Mouse (Mus musculus): Measurements from ENCODE around the gene Ncam1. TPM values are rescaled to one million over a fixed set of nuclear protein-coding genes. Genes with fewer than 3 reads are reported as not detected.
A peak's percentile ranks its signal among the peaks of the same experiment; 100 is the strongest.

Ncam1 gene
- 132 and 161 TPM in 2 replicates for polyA plus RNA-seq (2016; fragmentation: Nextera tagmentation; extraction: Ambion mirVana)

DNA sequence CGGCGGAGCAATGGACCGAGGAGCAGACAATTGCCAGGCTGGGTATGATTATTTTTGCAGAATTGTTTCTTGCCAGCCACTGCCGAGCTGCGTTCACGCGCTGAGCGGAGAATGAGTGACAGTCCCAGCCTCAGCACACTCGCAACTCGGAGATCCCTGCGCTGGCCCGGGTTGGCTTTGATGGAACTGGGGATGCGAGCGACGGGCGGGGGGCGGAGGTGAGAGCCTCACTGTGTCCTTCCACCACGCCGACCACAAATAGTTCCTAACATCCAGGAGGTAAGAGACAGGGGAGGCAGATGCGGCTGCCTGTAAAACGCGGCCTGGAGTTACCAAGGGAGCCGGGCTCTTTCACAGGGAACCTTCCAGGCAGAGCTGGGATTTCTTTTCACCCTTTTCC lies at the start of gene Ncam1:
Gene Ncam1 (minus strand): TSS at position 120 of the 400 bp plus-strand sequence.
- H3K4me3 ChIP-seq (replicated peaks): peak within 1 kb of the TSS; percentile 70
- peaks cover 15% of the 10 kb centered on the region; the same call in 1 of the 2 replicates for H3K27me3 ChIP-seq
- peak within 1 kb of the TSS; percentile 83 for H3K9ac ChIP-seq
- H3K4me1 ChIP-seq: peaks cover 13% of the 10 kb centered on the region
- peak within 1 kb of the TSS; percentile 91 for H3K4me2 ChIP-seq
- peak within 1 kb of the TSS; percentile 90 for H3K27ac ChIP-seq
- peak; percentile 81 for ATAC-seq (ENCODE audit: low FRiP score)
- no peaks in the 10 kb centered on the region for H3K36me3 ChIP-seq (replicated peaks)
- H3K9me3 ChIP-seq: no peaks in the 10 kb centered on the region
- WGBS: 0% methylated on average over 23 of the region's 23 CpGs

DNA sequence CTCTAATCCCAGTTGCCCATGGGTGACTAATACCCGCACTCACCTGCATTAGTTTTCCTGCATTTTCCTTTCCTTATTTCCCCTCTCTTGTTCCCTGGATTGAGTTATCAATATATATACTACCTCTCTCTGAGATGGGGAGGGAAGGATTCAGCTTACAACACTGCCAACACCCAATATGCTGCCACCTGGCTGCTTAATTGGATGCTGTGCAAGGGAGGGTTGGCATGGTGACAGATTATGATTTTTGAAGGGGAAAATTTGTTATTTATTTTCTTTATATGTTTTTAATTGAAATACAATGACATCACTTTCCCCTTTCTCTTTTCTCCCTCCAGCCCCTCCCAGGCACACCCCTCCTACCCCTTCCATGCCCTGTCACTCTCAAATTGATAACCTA lies 35.3 kb upstream of the Ncam1 start:
- Histone ChIP-seq H3K4me1 (no peaks in the 10 kb centered on the region), H3K9me3 (no peaks in the 10 kb centered on the region), H3K4me2 (no peak overlapping the region), H3K27ac (no peak overlapping the region), H3K9ac (no peak overlapping the region), H3K4me3 (replicated peaks) (no peak overlapping the region), H3K36me3 (replicated peaks) (no peaks in the 10 kb centered on the region), H3K27me3 (no peaks in the 10 kb centered on the region)
- WGBS: 100% methylated on average over 1 of the region's 1 CpGs
- no peak for ATAC-seq (ENCODE audit: low FRiP score)

DNA sequence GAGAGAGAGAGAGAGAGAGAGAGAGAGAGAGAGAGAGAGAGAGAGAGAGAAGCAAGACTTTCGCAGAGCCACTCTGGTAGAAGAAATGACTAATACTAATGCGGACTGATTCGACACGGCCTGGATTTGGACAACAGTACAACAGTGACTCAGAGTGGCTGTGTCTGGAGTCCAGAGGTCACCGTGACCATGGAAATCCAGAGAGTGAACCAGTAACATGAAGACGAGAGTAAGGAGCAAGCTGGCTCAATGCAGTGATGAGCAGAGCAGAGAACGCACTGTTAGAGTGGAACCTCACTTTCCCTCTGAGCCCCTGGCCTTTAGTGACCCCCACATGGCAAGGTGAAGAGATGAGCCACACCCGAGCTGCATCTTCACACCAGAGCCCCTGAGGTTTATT lies 28.9 kb upstream of the Ncam1 start:
- WGBS: 91% methylated on average over 8 of the region's 8 CpGs
- no peak for ATAC-seq (ENCODE audit: low FRiP score)
- Histone ChIP-seq H3K4me1 (no peaks in the 10 kb centered on the region), H3K9ac (no peak overlapping the region), H3K9me3 (no peaks in the 10 kb centered on the region), H3K4me3 (replicated peaks) (no peak overlapping the region), H3K36me3 (replicated peaks) (no peaks in the 10 kb centered on the region), H3K27ac (no peak overlapping the region), H3K27me3 (no peaks in the 10 kb centered on the region), H3K4me2 (no peak overlapping the region)

DNA sequence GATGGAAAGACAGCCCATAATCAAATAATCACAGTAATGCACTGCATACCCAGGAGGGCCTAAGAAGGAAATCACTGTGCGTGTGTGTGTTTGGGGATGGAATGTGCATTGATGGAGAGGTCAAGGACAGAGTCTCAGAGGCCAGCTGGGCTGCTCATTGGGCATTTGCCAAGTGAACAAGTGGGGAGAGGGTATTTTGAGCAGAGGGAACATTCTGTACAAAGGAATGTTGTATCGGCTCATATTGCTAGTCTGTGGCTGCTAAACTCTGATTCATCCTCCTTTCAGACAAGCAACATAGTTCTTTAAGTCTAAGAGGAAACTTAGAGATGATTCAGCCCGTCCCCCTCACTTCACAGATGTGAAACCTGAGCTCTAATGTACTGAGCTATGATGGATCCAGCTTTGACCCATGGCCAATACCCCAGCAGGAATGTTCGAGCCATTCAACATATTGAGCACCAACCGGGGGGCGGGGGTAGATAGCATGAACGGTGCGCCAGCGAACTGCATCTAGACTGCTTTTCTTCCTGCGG lies 17.5 kb upstream of the Ncam1 start:
- H3K4me2 ChIP-seq: no peak overlapping the region
- no peak overlapping the region for H3K4me3 ChIP-seq (replicated peaks)
- H3K9ac ChIP-seq: no peak overlapping the region
- no peaks in the 10 kb centered on the region for H3K36me3 ChIP-seq (replicated peaks)
- no peak for ATAC-seq (ENCODE audit: low FRiP score)
- WGBS: 73% methylated on average over 10 of the region's 10 CpGs
- H3K27ac ChIP-seq: no peak overlapping the region
- no peaks in the 10 kb centered on the region for H3K27me3 ChIP-seq
- no peaks in the 10 kb centered on the region for H3K9me3 ChIP-seq
- peaks cover 9% of the 10 kb centered on the region for H3K4me1 ChIP-seq

DNA sequence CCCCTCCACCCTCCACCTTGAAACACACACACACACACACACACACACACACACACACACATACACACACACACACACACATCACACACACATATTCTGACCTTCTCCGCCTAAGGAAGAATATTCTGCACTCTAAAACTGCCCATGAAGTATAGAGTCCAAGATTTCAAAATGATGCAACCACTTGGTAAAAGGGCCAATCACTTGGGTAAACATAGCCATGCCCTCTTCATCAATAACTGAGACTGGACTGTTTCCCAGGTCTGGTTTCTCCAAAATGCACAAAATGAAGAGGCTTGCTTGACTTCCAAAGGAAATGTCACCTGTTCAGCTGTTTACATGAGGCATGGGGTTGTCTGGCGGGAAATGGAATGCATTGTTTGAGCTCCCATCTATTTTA lies 15.7 kb upstream of the Ncam1 start:
- no peak overlapping the region for H3K9ac ChIP-seq
- H3K4me2 ChIP-seq: no peak overlapping the region
- no peaks in the 10 kb centered on the region for H3K9me3 ChIP-seq
- no peak overlapping the region for H3K4me3 ChIP-seq (replicated peaks)
- no peak for ATAC-seq (ENCODE audit: low FRiP score)
- H3K36me3 ChIP-seq (replicated peaks): no peaks in the 10 kb centered on the region
- H3K27me3 ChIP-seq: no peaks in the 10 kb centered on the region
- 93% methylated on average over 2 of the region's 2 CpGs for WGBS
- H3K27ac ChIP-seq: no peak overlapping the region
- H3K4me1 ChIP-seq: peaks cover 9% of the 10 kb centered on the region

DNA sequence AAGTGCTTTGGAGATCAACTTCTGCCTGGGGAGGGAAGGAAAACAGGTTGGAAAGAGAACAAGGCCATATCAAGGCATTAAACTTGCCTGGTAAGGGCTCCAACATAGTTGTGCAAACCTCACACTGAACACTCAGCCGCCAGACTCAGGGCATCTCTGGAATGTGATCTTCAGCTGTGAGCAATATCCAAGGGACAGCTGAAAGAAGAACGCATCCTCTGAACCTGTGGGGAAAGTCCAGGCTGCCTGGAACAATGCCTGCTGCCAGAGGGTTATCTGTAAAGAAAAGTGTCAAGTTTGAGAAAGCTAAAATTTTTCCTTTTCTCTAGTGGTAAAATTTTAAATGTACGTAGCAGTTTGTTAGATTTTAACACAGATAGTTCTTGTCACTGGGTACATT lies 4.5 kb upstream of the Ncam1 start:
- Histone ChIP-seq H3K27me3 (peaks cover 15% of the 10 kb centered on the region; the same call in 1 of the 2 replicates), H3K27ac (no peak overlapping the region), H3K9ac (no peak overlapping the region), H3K9me3 (no peaks in the 10 kb centered on the region), H3K4me1 (no peaks in the 10 kb centered on the region), H3K36me3 (replicated peaks) (no peaks in the 10 kb centered on the region), H3K4me2 (no peak overlapping the region), H3K4me3 (replicated peaks) (no peak overlapping the region)
- no peak for ATAC-seq (ENCODE audit: low FRiP score)
- WGBS: 69% methylated on average over 3 of the region's 3 CpGs

DNA sequence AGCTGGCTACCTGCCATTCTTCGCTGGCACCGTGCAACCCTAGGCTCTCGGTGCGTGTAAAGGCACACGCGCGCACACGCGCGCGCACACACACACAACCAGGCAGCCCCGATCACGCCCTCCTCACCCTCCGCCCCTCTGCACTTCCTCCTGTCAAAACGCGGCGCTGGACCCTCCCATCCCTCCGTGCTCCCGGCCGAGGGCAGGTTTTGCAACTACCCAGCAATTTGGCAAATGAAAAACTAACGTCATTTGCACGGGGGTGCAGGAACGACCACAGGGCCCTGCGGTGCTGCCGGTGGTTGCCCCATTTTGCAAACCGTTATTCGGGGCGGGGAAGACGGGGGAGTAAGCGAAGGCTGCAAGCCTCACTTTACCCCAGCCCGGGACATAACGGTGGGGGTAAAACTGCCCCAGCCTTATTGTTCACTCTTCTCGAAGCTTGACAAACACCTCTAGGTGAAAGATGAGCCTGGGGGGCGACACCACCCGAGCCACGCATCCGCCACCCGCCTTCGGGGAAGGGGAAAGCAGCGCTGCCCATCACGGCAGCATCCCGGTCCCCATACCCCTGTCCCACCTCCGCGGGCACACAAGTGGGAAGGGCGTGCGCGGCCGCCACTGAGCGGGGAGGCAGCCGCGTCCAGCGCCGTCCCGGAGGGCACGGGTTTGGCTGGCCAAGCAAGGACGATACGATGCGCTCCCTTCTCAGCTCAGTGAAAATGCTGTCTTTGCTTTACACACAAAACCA lies 729 bp downstream of the Ncam1 start:
- H3K4me3 ChIP-seq (replicated peaks): peak overlapping the region; percentile 70
- peaks cover 13% of the 10 kb centered on the region for H3K4me1 ChIP-seq
- under 1% methylated on average over 57 of the region's 58 CpGs for WGBS
- ATAC-seq (ENCODE audit: low FRiP score): peak; percentile 66
- peak overlapping the region; percentile 91 for H3K4me2 ChIP-seq
- H3K27me3 ChIP-seq: peaks cover 15% of the 10 kb centered on the region; the same call in 1 of the 2 replicates
- peak overlapping the region; percentile 90 for H3K27ac ChIP-seq
- H3K9ac ChIP-seq: peak overlapping the region; percentile 83
- no peaks in the 10 kb centered on the region for H3K9me3 ChIP-seq
- no peaks in the 10 kb centered on the region for H3K36me3 ChIP-seq (replicated peaks)

DNA sequence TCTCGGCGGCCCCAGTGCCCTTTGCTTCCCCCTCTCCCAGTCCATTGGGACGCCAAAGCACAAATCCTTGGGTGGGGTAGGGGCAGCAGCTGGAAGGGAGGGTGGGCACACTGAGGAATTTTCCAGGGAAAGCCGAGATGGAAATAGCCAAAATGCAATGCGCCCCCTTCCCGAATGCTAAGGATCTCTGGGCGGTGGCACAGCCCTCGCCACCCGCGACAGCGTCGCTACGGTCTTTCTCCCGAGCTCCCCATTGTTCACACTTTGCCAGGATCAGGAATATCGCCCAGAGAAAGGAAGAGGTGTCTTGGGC lies 1.3 kb downstream of the Ncam1 start:
- H3K4me3 ChIP-seq (replicated peaks): peak overlapping the region; percentile 70
- H3K27me3 ChIP-seq: peaks cover 13% of the 10 kb centered on the region; the same call in 1 of the 2 replicates
- no peaks in the 10 kb centered on the region for H3K9me3 ChIP-seq
- H3K4me2 ChIP-seq: peak overlapping the region; percentile 91
- 0% methylated on average over 15 of the region's 15 CpGs for WGBS
- peak overlapping the region; percentile 90 for H3K27ac ChIP-seq
- ATAC-seq (ENCODE audit: low FRiP score): no peak; the same call in 1 of the 2 replicates
- H3K4me1 ChIP-seq: peaks cover 13% of the 10 kb centered on the region
- H3K36me3 ChIP-seq (replicated peaks): no peaks in the 10 kb centered on the region
- H3K9ac ChIP-seq: peak overlapping the region; percentile 83

DNA sequence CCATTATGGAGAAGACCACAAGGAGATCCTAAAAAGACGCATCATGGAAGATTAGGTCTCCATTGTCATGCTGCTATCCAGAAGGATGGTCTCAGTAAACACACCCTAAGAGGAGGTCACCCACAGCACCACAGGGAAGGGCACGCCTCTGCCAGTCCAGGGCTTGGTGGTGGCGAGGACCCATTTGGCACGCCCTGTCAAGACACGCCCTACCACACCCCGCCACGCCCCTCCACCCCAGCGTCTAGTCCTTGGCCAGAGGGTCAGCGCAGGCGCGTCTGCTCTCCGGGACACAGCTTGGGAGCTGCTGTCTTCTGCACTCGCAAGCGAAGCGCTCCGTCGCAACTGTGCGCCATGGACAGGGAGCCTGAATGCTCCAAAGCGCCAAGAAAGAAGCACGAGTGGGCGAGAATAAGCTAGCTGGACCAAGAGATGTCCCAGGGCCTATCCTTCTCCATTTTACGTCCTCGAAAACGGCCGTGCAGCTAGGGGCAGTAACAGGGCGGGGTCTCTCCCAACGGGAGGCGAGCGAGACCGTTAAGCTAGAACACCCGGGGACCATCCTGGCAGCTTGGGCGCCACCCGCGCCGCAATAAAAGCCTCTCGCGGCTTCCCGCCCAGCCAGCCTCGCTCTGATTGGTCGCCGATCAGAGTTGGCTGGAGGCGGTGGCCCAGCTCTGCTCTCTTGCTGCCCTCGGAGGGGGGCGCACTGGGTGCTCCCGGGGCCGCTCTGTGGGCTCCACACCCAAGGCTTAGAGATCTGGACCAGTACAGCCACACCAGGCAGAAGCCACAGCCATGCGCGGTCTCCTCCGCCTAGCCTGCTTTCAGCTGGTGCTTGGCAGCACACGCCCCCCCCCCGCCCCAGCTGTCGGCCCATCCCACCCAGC lies 1.9 kb downstream of the Ncam1 start:
- H3K27me3 ChIP-seq: peaks cover 13% of the 10 kb centered on the region; the same call in 1 of the 2 replicates
- ATAC-seq (ENCODE audit: low FRiP score): peak; percentile 85
- H3K27ac ChIP-seq: peak overlapping the region; percentile 90
- peak overlapping the region; percentile 70 for H3K4me3 ChIP-seq (replicated peaks)
- H3K9me3 ChIP-seq: no peaks in the 10 kb centered on the region
- no peaks in the 10 kb centered on the region for H3K36me3 ChIP-seq (replicated peaks)
- under 1% methylated on average over 52 of the region's 52 CpGs for WGBS
- H3K4me2 ChIP-seq: peak overlapping the region; percentile 91
- H3K4me1 ChIP-seq: peaks cover 13% of the 10 kb centered on the region
- H3K9ac ChIP-seq: peak overlapping the region; percentile 83

DNA sequence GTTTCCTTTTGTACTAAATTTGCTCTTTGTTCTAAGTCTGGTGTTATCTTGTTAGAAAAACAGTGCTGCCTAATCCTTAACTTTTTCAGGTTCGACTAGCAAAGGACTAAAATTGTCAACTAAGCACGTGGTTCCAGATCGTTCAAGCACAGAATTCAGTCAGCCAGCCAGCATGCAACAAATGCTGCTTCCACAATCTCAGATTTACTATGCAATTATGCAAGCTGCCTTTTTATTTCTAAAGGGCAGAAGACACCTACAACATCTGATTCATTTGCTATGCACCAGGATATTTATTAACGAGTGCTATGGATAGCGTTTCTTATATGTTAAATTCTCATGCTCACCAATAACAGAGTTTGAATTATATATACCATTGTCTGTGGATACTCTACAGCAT lies 2.8 kb downstream of the Ncam1 start:
- Histone ChIP-seq H3K4me3 (replicated peaks) (no peak overlapping the region; the same call in 1 of the 2 replicates), H3K4me2 (peak overlapping the region; percentile 91; the same call in 1 of the 2 replicates), H3K9ac (no peak overlapping the region), H3K9me3 (no peaks in the 10 kb centered on the region), H3K36me3 (replicated peaks) (no peaks in the 10 kb centered on the region), H3K27ac (no peak overlapping the region), H3K4me1 (peaks cover 13% of the 10 kb centered on the region), H3K27me3 (0 out of 2 replicates have a peak, but pooled peaks cover 5% of the 10 kb centered on the region)
- ATAC-seq (ENCODE audit: low FRiP score): no peak
- WGBS: 46% methylated on average over 5 of the region's 5 CpGs

DNA sequence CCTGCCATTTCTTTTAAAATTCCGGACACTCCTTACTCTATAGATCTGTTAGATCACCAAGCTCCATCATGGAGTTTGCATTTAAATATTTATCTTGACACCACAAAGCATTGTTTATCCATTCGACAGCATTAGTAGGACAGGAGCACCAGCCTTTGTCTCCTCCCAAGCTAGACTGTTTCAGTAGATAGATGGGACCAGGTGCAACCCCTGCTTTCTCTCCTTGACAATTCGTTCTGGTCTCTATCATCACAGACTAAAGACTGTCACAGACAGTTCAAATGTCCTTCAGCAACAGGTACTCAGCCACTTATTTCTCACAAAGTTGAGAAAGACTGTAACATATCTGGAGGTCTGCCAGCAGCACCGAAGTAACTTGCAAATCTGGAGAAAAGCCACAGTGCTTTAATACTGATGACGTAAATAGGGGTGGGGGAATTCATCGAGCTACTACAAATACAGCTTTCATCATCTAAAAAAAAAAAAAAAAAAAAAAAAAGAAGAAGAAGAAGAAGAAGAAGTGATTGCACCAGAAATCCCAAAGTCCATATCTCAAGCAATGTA lies 4.7 kb downstream of the Ncam1 start:
- no peak overlapping the region for H3K9ac ChIP-seq
- no peaks in the 10 kb centered on the region for H3K9me3 ChIP-seq
- ATAC-seq (ENCODE audit: low FRiP score): no peak
- no peak overlapping the region for H3K4me3 ChIP-seq (replicated peaks)
- 73% methylated on average over 6 of the region's 6 CpGs for WGBS
- H3K36me3 ChIP-seq (replicated peaks): no peaks in the 10 kb centered on the region
- H3K27ac ChIP-seq: no peak overlapping the region
- H3K4me1 ChIP-seq: peaks cover 13% of the 10 kb centered on the region
- no peaks in the 10 kb centered on the region for H3K27me3 ChIP-seq
- no peak overlapping the region for H3K4me2 ChIP-seq

DNA sequence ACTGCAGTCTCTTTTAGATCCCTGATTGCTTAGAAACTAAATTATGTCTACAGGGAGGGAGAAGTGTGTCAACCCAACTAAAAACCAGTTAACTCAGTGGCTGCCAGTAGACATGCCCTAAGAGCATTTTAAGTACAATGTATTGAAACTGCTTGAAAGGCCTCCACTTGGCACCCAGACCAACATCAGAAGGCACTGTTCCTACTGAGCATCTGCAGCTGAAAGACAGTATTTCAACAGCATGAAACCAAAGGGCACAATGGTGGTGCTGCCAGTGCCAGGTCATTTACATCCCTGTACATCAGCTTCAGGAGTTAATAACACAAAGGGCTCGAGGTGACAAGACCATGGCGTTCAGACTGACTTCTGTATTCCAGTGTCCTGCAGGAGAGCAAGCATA lies 5.5 kb downstream of the Ncam1 start:
- 76% methylated on average over 2 of the region's 2 CpGs for WGBS
- H3K27ac ChIP-seq: no peak overlapping the region

More for the DNA sequence above, 5.5 kb downstream of the Ncam1 start:
- Histone ChIP-seq H3K36me3 (replicated peaks) (no peaks in the 10 kb centered on the region), H3K4me1 (peaks cover 13% of the 10 kb centered on the region), H3K27me3 (no peaks in the 10 kb centered on the region), H3K9ac (no peak overlapping the region), H3K9me3 (no peaks in the 10 kb centered on the region), H3K4me3 (replicated peaks) (no peak overlapping the region), H3K4me2 (no peak overlapping the region)
- ATAC-seq (ENCODE audit: low FRiP score): no peak

Data from forebrain, embryonic 12.5 days (tissue).